Mouse (Mus musculus) lung, postnatal 0 days (tissue): ENCODE measurements around the gene Ifi203. TPM values are rescaled to one million over a fixed set of nuclear protein-coding genes. Genes with fewer than 3 reads are reported as not detected.
"Not testable (repeated sequence)": the region's sequence is repeated elsewhere in the genome, so short reads cannot be mapped to it uniquely, and the experiment has no call there.

Experiments used
- ATAC-seq: fragments of 200-750 bp; cut with Nextera tagmentation; 2 replicates; pipeline ENCODE4 v1.8.0; 2017; ENCODE audit warnings: moderate library complexity
- DNase-seq: peaks from one replicate; pipeline ENCODE4 v3.0.0-alpha.2; 2016; ENCODE audit warnings: low spot score
- H3K27ac ChIP-seq: fragments of 300-500 bp; sonication (generic); 2 replicates; pipeline ENCODE4 v1.5.1; 2014; ENCODE audit warnings: antibody characterized with exemption, mild to moderate bottlenecking, low read length, mixed read lengths
- H3K27me3 ChIP-seq: fragments of 300-500 bp; sonication (generic); replicated peaks from 2 replicates; pipeline ENCODE4 v1.6.1; 2014; ENCODE audit warnings: low read length, mixed read lengths; ENCODE audit not compliant: insufficient read depth
- H3K36me3 ChIP-seq: fragments of 300-500 bp; sonication (generic); 2 replicates; pipeline ENCODE4 v1.6.1; 2014; ENCODE audit warnings: low read length, mixed read lengths; ENCODE audit not compliant: insufficient read depth
- H3K4me1 ChIP-seq: fragments of 300-500 bp; sonication (generic); 2 replicates; pipeline ENCODE4 v1.6.1; 2014; ENCODE audit warnings: antibody characterized with exemption, low read depth, low read length, mixed read lengths; ENCODE audit not compliant: insufficient read depth
- H3K4me2 ChIP-seq: fragments of 300-500 bp; sonication (generic); replicated peaks from 2 replicates; pipeline ENCODE4 v1.6.1; 2014; ENCODE audit warnings: low read depth, mild to moderate bottlenecking, low read length, moderate library complexity, mixed read lengths
- H3K4me3 ChIP-seq: fragments of 300-500 bp; sonication (generic); 2 replicates; pipeline ENCODE4 v1.5.1; 2014; ENCODE audit warnings: low read depth, low read length
- H3K9ac ChIP-seq: fragments of 300-500 bp; sonication (generic); replicated peaks from 2 replicates; pipeline ENCODE4 v1.6.1; 2014; ENCODE audit warnings: low read depth, mild to moderate bottlenecking
- H3K9me3 ChIP-seq: fragments of 300-500 bp; sonication (generic); 2 replicates; pipeline ENCODE4 v1.6.1; 2016; ENCODE audit warnings: low read length, mixed read lengths
- CTCF ChIP-seq: IDR thresholded peaks from 2 replicates; pipeline ENCODE4 v1.5.1; 2016; ENCODE audit warnings: antibody characterized with exemption, mild to moderate bottlenecking
- EP300 ChIP-seq: IDR thresholded peaks from 2 replicates; pipeline ENCODE4 v1.6.1; 2016; ENCODE audit warnings: antibody characterized with exemption, mild to moderate bottlenecking, control low read depth
- WGBS: fragments of 180-500 bp; shearing (Covaris S2); extraction: QIAGEN DNeasy Blood & Tissue Kit; methylation state at CpG from one replicate; pipeline ENCODE4 v1.1.7; 2014; 5-methylcytosine and 5-hydroxymethylcytosine counted together
- polyA plus RNA-seq: library from polyadenylated mRNA; unstranded; fragments of >200 nt; fragmentation: Nextera tagmentation; extraction: Ambion mirVana; gene quantifications from 2 replicates; pipeline ENCODE4 v1.2.1, GENCODE M21; 2015

The Ifi203 gene
- polyA plus RNA-seq, 1 experiment from 2014 or later = 3.2 TPM

DNA sequence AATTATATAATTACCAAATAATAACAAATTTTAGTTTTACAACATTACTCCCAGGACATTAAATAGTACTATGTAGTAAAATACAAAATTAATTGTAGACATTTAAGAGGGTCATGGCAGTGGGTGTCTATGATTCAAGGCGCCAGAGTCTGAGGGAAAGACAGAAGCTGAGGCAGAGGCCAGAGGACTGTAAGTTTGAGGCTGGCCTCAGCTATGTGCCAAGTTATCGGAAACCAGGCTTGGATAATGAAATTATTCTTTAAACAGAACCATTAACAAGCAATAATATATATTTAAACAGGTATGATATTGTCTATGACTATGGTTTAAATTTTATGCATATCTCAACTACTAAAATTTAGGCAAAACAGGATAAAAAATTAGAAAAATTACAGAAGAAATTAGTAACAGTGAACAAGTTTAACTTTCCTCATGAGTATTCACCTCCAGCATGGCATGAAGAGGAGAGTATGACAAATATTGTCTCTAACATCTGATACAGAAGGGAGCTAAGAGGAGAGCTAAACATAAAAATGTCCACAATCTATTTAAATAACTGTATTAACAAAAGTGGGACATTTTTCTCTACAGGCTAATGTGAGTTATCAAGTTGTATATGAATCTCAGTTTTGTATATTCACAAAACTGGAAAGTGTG, 30.5 kb downstream of the Ifi203 start:
- DNase-seq = no peak
- WGBS = 83% methylated on average over 2 of the region's 2 CpGs
- H3K4me2 ChIP-seq = no peak overlapping the region
- no peak overlapping the region for H3K9ac ChIP-seq
- H3K36me3 ChIP-seq = no peaks in the 10 kb centered on the region
- no peaks in the 10 kb centered on the region for H3K27me3 ChIP-seq
- ATAC-seq = no peak
- TF ChIP-seq CTCF (no peak), EP300 (no peak)
- H3K9me3 ChIP-seq = no peaks in the 10 kb centered on the region
- H3K4me3 ChIP-seq = no peak overlapping the region
- H3K27ac ChIP-seq = no peak overlapping the region
- H3K4me1 ChIP-seq = no peaks in the 10 kb centered on the region

- not testable (repeated sequence) for H3K27me3 ChIP-seq, H3K4me1 ChIP-seq, ATAC-seq, H3K9ac ChIP-seq, H3K36me3 ChIP-seq, H3K9me3 ChIP-seq, H3K4me3 ChIP-seq, H3K4me2 ChIP-seq, DNase-seq, H3K27ac ChIP-seq
Measured at GRCm38 (mm10) chr1:173908390-173908789, 34.1 kb downstream of the Ifi203 start.

DNA sequence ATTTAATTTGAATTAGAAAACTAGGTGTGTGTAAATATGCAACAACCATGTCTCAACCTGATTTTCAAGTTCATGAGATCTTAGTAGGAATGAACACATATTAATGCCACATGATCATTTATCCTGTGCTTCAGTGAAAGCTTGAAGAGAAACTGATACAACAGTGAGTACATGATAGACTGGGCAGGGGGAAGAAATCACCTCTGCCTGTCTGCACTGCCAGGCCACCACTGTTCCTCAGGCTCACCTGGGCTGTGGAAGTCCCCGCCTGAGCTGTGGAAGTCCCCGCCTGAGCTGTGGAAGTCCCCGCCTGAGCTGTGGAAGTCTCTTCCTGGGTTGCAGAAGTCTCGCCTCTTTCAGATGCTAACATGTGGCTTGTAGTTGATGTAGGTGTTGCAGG, 36.6 kb downstream of the Ifi203 start:
- not testable (repeated sequence) for H3K36me3 ChIP-seq, DNase-seq, H3K9me3 ChIP-seq, H3K4me2 ChIP-seq, ATAC-seq, H3K27ac ChIP-seq, H3K4me3 ChIP-seq, H3K27me3 ChIP-seq, H3K9ac ChIP-seq, H3K4me1 ChIP-seq
- 80% methylated on average over 3 of the region's 4 CpGs for WGBS

GRCm38 (mm10) chr1:173889741-173890140, 52.7 kb downstream of the Ifi203 start:
- H3K4me1 ChIP-seq, H3K4me3 ChIP-seq, H3K36me3 ChIP-seq, DNase-seq, H3K4me2 ChIP-seq, H3K9ac ChIP-seq, H3K9me3 ChIP-seq, H3K27ac ChIP-seq, H3K27me3 ChIP-seq, ATAC-seq: not testable (repeated sequence)

DNA sequence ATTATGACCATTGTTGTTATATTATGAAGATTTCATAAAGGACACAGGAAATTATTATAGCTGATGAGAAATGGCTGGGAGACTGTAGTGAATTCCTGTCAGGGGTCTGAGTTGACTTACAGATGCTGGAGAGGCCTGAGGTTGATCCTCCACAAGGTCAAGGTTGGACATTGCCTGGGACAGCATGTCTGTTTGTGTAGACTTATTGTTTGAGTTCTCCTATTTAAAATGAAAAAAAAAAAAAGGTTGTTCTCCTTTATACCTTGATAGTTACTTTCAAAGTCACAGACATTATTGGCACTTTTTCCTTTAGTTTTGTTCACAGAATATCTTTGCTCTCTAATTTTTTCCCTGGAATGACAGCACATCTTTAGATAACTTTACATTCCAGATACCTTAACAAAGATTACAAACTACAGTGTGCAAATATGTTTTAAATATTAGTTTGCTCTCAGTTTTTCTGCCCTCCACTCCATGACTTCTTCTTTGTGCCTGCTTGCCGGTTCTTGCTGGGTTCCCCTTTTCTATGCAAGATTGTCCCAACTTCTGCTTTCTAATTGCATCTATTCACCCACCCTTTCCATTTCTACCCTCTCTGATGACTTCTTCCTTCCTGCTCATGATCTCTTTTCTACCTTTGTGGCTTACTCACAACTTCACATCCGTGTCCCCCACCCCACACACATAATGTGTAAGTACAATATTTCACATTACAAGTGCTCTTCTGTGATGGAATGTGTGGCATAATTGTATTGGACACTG, 55.3 kb downstream of the Ifi203 start:
- not testable (repeated sequence) for H3K4me2 ChIP-seq, H3K4me3 ChIP-seq, H3K27ac ChIP-seq, ATAC-seq, H3K4me1 ChIP-seq, DNase-seq, H3K9me3 ChIP-seq, H3K27me3 ChIP-seq, H3K36me3 ChIP-seq, H3K9ac ChIP-seq
- WGBS = no CpG with 5 or more reads among the region's 2 CpGs

- H3K27ac ChIP-seq, H3K4me1 ChIP-seq, ATAC-seq, H3K27me3 ChIP-seq, H3K4me3 ChIP-seq, DNase-seq, H3K4me2 ChIP-seq, H3K9me3 ChIP-seq, H3K9ac ChIP-seq, H3K36me3 ChIP-seq: not testable (repeated sequence)
- WGBS = 41% methylated on average over 3 of the region's 3 CpGs
Measured at GRCm38 (mm10) chr1:173880004-173880666, 62.3 kb downstream of the Ifi203 start.

DNA sequence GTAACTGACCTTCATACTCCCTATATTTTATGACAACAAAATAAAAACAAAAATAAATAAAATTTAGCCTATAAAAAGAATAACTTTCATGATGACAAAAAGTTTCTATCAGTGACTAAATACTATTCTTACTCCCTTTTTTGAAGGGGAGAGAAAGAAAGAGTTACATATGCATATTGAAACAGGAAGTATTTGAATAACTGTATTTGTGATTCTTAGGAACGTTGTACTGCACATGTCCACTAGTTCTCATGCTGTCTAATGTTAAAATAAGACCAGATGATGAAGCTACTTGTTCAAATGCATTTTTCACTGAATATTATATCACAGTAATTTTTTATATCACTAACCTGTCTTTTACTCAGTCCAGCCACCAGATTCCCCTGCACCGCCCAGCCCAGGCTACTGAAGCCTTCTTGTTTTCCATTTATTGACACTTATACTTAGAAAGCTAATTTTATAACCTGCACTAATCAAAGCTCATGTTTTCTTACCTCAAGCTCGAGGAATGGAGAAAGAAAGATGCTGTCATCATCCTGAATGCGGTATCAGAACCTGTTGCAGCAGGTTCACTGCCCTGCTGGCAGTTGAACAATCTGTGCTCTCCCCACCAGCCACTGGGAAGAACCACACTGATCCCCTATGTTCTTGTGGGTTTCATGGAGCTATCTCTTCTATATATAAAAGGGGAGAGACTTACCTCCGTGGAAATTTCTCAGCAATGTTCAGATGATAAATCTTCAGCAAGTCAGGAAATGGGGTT, 63.1 kb downstream of the Ifi203 start:
- H3K27me3 ChIP-seq, DNase-seq, ATAC-seq, H3K36me3 ChIP-seq, H3K27ac ChIP-seq, H3K4me3 ChIP-seq, H3K9ac ChIP-seq, H3K9me3 ChIP-seq, H3K4me2 ChIP-seq, H3K4me1 ChIP-seq: not testable (repeated sequence)
- WGBS = 59% methylated on average over 5 of the region's 5 CpGs

GRCm38 (mm10) chr1:173878264-173878663, 64.2 kb downstream of the Ifi203 start:
- not testable (repeated sequence) for H3K36me3 ChIP-seq, H3K27me3 ChIP-seq, DNase-seq, H3K9me3 ChIP-seq, H3K4me2 ChIP-seq, H3K27ac ChIP-seq, ATAC-seq, H3K9ac ChIP-seq, H3K4me1 ChIP-seq, H3K4me3 ChIP-seq
- WGBS = 82% methylated on average over 6 of the region's 6 CpGs

- H3K27ac ChIP-seq, H3K36me3 ChIP-seq, H3K4me1 ChIP-seq, H3K27me3 ChIP-seq, ATAC-seq, H3K9ac ChIP-seq, H3K9me3 ChIP-seq, H3K4me2 ChIP-seq, DNase-seq, H3K4me3 ChIP-seq: not testable (repeated sequence)
- WGBS = 83% methylated on average over 1 of the region's 1 CpGs
Measured at GRCm38 (mm10) chr1:173877125-173877524, 65.3 kb downstream of the Ifi203 start.
